Mouse (Mus musculus) MEL (cell line): ENCODE measurements at regions not wholly inside any gene's neighbourhood (a gene's known extent, or its start where the extent isn't known, plus 50 kb on each side); places are given as distances from the start of the nearest gene placed in this dataset.

Source experiments
- EP300 ChIP-seq, 2 experiments: IDR thresholded peaks; 2 replicates each; pipeline ENCODE4 v1.6.1; 2011; ENCODE audit warnings: improper control_type of control experiment in 2 of 2, low read length in 2 of 2, low read depth in 1 of 2, mild to moderate bottlenecking in 1 of 2
- GATA1 ChIP-seq: IDR thresholded peaks from 2 replicates; pipeline ENCODE4 v1.6.1; 2011; ENCODE audit warnings: low read depth, low read length, improper control_type of control experiment
- POLR2A ChIP-seq, 2 experiments: IDR thresholded peaks; 2 replicates each; pipeline ENCODE4 v1.6.1; 2011 to 2012; ENCODE audit warnings: low read length in 2 of 2, mild to moderate bottlenecking in 2 of 2, control low read depth in 1 of 2, improper control_type of control experiment in 1 of 2, low read depth in 1 of 2, moderate library complexity in 1 of 2; ENCODE audit not compliant: control insufficient read depth in 1 of 2, insufficient read depth in 1 of 2, poor library complexity in 1 of 2
- TBP ChIP-seq: IDR thresholded peaks from 2 replicates; pipeline ENCODE4 v1.8.0; 2011; ENCODE audit warnings: low read depth, low read length, improper control_type of control experiment
- USF1 ChIP-seq: IDR thresholded peaks from 2 replicates; pipeline ENCODE4 v1.6.1; 2014; ENCODE audit warnings: low read depth, mild to moderate bottlenecking, inconsistent platforms, low read length, improper control_type of control experiment, moderate library complexity
- ZMIZ1 ChIP-seq: IDR thresholded peaks from 2 replicates; pipeline ENCODE4 v1.6.1; 2012; ENCODE audit warnings: low read depth, mild to moderate bottlenecking, inconsistent platforms, low read length, improper control_type of control experiment, moderate library complexity

DNA sequence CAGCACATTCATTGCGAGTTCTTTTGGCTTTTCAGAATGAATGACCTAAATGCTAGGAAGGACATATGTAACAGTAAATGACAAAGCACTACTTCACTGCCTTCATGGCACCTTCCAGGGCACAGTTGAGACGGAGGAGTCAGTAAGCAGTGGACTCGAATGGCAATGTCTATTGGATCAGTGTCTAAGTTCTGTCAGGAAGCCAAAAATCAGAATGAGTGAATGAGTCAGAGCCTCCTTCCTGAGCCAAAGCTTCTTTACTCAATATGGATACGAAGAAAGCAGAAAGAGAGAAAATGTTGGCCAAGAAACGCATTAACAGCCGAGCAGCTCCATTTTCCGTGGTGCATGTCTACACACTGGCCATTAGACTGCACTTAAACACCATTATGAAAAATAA, 268.3 kb downstream of the Elavl2 start:
- TF ChIP-seq GATA1 = no peak
- no peak for TF ChIP-seq USF1
- no peak for TF ChIP-seq ZMIZ1
- TF ChIP-seq EP300 (IDR thresholded peaks at IDR 0.05; ENCODE audit: low read depth in 1 of 2, low read length in 2 of 2) = no peak
- TF ChIP-seq POLR2A (IDR thresholded peaks at IDR 0.05; ENCODE audit: control insufficient read depth in 1 of 2, insufficient read depth in 1 of 2, low read depth in 1 of 2, low read length in 2 of 2, poor library complexity in 1 of 2) = no peak
- TF ChIP-seq TBP = no peak
